Mouse (Mus musculus): ENCODE measurements around the gene Hecw1. TPM values are rescaled to one million over a fixed set of nuclear protein-coding genes. Genes with fewer than 3 reads are reported as not detected.

The Hecw1 gene
- total and polyA plus RNA-seq, 3 experiments: 0.52 to 3.2 TPM; not detected in 1

DNA sequence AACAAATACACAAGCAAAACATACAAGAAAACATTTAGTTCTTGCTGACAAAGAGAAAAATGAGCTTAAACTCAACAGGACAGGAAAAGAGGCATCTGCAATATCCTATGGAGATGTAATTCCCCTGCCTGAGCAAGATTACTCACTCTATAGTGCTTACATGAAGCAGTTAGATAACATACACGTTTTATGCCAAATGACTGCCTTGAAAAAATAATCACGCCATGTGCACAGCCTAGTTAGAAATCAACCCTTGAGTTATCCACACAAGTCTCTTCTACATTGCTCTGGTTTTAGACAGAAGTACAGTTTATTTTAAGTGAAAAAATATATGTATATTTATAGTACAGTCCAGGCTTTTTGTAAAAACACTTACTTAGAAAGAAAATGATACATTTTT lies 98.2 kb downstream of the Hecw1 start:
- Histone ChIP-seq H3K36me3 (ENCODE audit: control insufficient read depth in 1 of 2, insufficient read depth in 2 of 2, low read length in 2 of 2) (no peaks in the 10 kb centered on the region), H3K9me3 (replicated peaks; ENCODE audit: insufficient read depth, low read length) (no peaks in the 10 kb centered on the region), H3K27me3 (ENCODE audit: control insufficient read depth in 1 of 2, insufficient read depth in 2 of 2, low read length in 2 of 2) (no peaks in the 10 kb centered on the region), H3K4me1 (ENCODE audit: control insufficient read depth in 1 of 2, insufficient read depth in 2 of 2, low read length in 2 of 2) (no peaks in the 10 kb centered on the region), H3K27ac (ENCODE audit: control insufficient read depth, low read depth, low read length) (no peak overlapping the region), H3K9ac (ENCODE audit: control insufficient read depth, low read depth, low read length, poor library complexity, severe bottlenecking) (no peak overlapping the region), H3K4me3 (ENCODE audit: control insufficient read depth in 1 of 2, insufficient read depth in 1 of 2, low read depth in 2 of 2, low read length in 2 of 2) (no peak overlapping the region), H3K79me2 (ENCODE audit: control insufficient read depth, insufficient read depth, low read length, poor library complexity) (no peaks in the 10 kb centered on the region)
- peak; percentile 3 for DNase-seq (ENCODE audit: low read depth, low spot score)
- TF ChIP-seq CTCF (IDR thresholded peaks at IDR 0.05 in 2 of 3, conservative IDR thresholded peaks at IDR 0.05 in 1 of 3; ENCODE audit: control insufficient read depth in 1 of 3, insufficient read depth in 1 of 3, low read depth in 2 of 3, low read length in 3 of 3, poor library complexity in 1 of 3, severe bottlenecking in 1 of 3) (no peak), USF2 (IDR thresholded peaks at IDR 0.05; ENCODE audit: borderline replicate concordance in 1 of 2, insufficient read depth in 1 of 2, low read depth in 1 of 2, low read length in 2 of 2) (no peak), ZMIZ1 (IDR thresholded peaks at IDR 0.05; ENCODE audit: low read depth, low read length) (no peak)

DNA sequence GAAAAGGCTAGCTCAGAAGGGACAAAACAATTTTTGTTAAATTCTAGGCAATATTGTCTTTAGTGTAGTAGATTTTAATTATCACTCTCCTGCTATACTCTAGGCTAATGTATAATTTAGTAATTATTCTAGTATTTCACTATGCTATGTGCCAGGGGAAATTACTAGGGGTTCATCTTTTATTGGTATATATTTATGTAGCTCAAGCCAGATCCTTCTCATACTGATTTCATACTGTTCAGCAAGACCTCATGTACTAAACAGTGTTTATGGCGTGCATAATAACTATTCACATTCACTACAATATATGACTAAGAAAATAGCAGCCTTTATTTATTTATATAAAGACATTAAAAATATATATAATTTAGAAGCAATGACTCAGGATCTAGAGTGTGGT lies 109.6 kb downstream of the Hecw1 start:
- Histone ChIP-seq H3K9ac (ENCODE audit: control insufficient read depth, low read depth, low read length, poor library complexity, severe bottlenecking) (no peak overlapping the region), H3K9me3 (replicated peaks; ENCODE audit: insufficient read depth, low read length) (no peaks in the 10 kb centered on the region), H3K27me3 (ENCODE audit: control insufficient read depth in 1 of 2, insufficient read depth in 2 of 2, low read length in 2 of 2) (no peaks in the 10 kb centered on the region), H3K4me1 (ENCODE audit: control insufficient read depth in 1 of 2, insufficient read depth in 2 of 2, low read length in 2 of 2) (no peaks in the 10 kb centered on the region), H3K4me3 (ENCODE audit: control insufficient read depth in 1 of 2, insufficient read depth in 1 of 2, low read depth in 2 of 2, low read length in 2 of 2) (no peak overlapping the region), H3K27ac (ENCODE audit: control insufficient read depth, low read depth, low read length) (no peak overlapping the region), H3K79me2 (ENCODE audit: control insufficient read depth, insufficient read depth, low read length, poor library complexity) (no peaks in the 10 kb centered on the region), H3K36me3 (ENCODE audit: control insufficient read depth in 1 of 2, insufficient read depth in 2 of 2, low read length in 2 of 2) (no peaks in the 10 kb centered on the region)
- TF ChIP-seq POLR2AphosphoS2 (IDR thresholded peaks at IDR 0.05; ENCODE audit: low read length): no peak
- no peak for TF ChIP-seq SIN3A (IDR thresholded peaks at IDR 0.05; ENCODE audit: low read length)
- no peak for TF ChIP-seq JUND (IDR thresholded peaks at IDR 0.05; ENCODE audit: low read depth, low read length)
- no peak for TF ChIP-seq E2F4 (IDR thresholded peaks at IDR 0.05; ENCODE audit: borderline replicate concordance, low read depth, low read length)
- no peak for TF ChIP-seq KAT2A (conservative IDR thresholded peaks at IDR 0.05; ENCODE audit: low read depth, low read length)
- no peak for TF ChIP-seq MAZ (IDR thresholded peaks at IDR 0.05; ENCODE audit: low read depth, low read length)
- no peak for TF ChIP-seq SMC3 (IDR thresholded peaks at IDR 0.05; ENCODE audit: low read depth, low read length)
- TF ChIP-seq TBP (IDR thresholded peaks at IDR 0.05; ENCODE audit: low read depth, low read length): no peak
- no peak for TF ChIP-seq ELF1 (IDR thresholded peaks at IDR 0.05; ENCODE audit: low read depth, low read length)
- TF ChIP-seq USF2 (IDR thresholded peaks at IDR 0.05; ENCODE audit: borderline replicate concordance in 1 of 2, insufficient read depth in 1 of 2, low read depth in 1 of 2, low read length in 2 of 2): no peak
- TF ChIP-seq CTCF (IDR thresholded peaks at IDR 0.05 in 2 of 3, conservative IDR thresholded peaks at IDR 0.05 in 1 of 3; ENCODE audit: control insufficient read depth in 1 of 3, insufficient read depth in 1 of 3, low read depth in 2 of 3, low read length in 3 of 3, poor library complexity in 1 of 3, severe bottlenecking in 1 of 3): no peak
- TF ChIP-seq GATA1 (IDR thresholded peaks at IDR 0.05; ENCODE audit: low read depth, low read length): no peak
- no peak for TF ChIP-seq MYC (IDR thresholded peaks at IDR 0.05; ENCODE audit: low read depth, low read length)
- no peak for TF ChIP-seq ETS1 (IDR thresholded peaks at IDR 0.05; ENCODE audit: low read depth, low read length)
- TF ChIP-seq TAL1 (IDR thresholded peaks at IDR 0.05; ENCODE audit: low read length): no peak
- no peak for DNase-seq (ENCODE audit: low read depth, low spot score)

Measured in MEL (cell line).